Mouse (Mus musculus): ENCODE measurements at regions not wholly inside any gene's neighbourhood (a gene's known extent, or its start where the extent isn't known, plus 50 kb on each side); places are given as distances from the start of the nearest gene placed in this dataset.

DNA sequence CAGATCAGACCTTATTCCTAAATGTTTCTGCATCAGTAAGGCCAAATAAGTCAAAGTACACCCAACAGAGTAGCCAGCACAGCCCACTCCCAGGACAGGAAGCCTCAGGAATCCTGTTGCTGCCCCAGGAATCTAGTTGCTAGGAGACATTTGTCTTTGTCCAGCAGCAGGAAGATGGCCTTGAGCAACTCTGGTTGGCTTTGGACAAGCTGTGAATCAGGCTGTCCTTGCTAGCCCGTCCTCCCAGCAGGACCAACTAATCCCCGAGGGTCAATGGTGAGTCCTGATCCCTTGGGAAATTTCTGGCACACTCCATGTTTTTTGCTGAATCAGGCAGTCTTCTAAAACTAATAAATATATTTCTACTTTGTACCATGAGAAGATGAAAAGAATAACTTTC is 317.1 kb downstream of the Mtx2 start:
- no peak for DNase-seq

DNA sequence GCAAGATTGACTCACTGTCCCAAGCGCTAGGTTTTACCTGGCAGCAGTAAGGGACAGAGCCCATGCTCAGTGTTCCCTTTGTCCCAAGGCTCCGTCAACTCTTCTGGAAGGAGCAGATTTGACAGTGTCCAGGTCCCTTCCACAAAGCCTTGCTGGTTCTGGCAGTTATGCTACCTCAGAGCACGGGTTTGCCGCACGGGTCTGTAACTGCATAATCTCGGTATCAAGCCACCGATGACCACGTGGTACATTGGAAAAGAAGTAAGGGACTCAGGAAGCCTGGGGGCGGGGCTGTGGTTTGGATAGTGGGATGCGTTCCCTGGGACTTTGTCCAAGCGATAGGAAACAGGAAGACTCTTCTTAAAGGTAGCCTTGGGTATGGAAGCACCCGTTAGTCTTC is 319.3 kb downstream of the Mtx2 start:
- DNase-seq, result no peak

DNA sequence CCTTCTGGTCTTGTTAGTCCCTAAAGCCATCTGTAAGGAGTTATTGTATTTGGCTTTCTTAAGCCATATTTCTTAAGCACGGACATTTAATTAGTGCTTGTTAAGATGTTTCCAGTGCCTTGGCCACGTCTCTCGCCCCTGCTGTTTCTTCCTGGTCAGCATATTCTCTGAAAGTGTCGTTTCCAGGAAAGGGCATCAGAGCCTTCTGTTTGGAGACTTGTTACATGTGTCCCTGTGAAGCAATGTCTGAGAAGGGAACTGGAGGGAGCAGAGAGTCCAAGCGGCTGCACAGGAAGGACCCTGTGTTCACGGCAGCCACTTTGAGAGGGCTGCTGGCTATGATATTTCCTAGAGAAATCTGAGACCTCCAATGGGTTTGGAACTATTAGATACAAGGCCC is 320.7 kb downstream of the Mtx2 start:
- no peak for DNase-seq

DNA sequence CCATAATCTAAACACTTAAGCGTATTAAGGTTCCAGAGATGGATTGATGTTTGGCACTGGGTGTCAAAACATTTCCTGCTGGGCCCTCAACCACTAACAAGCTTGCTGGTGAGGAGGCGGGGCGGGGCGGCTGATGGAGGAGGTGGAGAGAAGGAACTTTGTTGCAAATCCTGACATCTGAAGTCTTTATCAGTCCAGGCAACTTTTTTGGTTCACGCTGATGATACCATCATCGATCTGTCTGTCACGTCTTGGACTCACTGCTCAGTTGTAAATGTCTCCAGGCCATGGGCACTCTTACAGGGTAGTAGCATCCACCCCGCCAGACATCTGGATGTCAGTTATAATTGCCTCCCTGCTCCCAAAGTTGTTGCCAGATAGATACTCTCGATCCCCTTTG is 321.8 kb downstream of the Mtx2 start:
- DNase-seq, result no peak

DNA sequence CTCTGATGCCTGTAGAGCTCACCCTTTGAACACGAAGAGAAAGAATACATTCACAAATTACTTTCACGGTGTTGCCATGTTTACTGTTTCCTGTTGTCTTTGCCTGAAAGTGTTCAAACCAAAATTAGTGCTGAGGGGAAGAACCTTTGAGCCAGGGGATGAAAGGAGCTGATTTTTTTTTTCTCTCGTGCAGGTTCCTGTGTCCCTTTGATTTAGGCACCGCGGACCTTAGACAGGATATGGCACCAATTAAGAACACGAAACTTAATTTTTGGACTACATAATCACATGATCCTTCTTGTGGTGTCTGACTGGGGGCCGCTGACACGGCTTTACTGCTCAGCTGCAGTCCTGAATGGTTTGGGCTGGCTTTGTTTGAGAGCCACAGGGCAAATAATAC is 322.4 kb downstream of the Mtx2 start:
- DNase-seq, result no peak

DNA sequence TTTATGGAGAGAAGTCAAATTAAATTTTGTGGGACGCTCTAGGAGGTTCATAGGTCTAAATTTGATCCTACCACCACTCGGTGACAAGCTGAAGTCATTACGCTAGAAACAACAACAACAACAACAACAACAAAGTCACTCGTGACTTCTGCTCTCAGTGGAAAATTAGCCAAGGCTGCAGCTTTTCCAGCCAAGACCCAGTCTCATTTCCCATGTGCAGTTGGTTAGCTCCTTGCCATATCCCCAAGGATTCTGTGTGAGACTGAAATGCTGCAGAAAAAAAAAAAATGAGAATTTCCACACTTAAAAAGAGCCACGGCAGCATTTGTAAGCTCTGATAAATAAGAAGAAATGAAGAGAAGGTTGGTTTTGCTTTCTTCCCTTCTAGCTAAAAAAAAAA is 323.4 kb downstream of the Mtx2 start:
- DNase-seq, result no peak

DNA sequence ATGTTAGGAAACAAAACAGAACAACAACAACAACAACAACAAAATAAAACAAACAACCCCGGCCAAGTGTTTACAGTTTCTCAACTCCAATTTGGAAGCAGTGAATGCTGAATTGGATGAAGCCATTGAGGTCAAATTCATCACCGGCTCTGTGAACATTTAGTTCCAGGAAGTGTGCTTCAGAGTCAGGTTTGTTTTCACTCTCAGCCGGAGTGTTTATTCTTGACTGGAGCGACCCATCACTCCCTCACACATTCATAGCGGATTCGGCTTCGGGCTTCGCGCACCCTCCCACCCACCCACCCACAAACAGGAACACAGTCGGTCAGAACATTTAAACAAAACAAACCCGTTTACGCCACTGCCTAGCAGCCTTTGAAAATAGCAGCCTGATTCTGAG is 324.0 kb downstream of the Mtx2 start:
- DNase-seq, result no peak

DNA sequence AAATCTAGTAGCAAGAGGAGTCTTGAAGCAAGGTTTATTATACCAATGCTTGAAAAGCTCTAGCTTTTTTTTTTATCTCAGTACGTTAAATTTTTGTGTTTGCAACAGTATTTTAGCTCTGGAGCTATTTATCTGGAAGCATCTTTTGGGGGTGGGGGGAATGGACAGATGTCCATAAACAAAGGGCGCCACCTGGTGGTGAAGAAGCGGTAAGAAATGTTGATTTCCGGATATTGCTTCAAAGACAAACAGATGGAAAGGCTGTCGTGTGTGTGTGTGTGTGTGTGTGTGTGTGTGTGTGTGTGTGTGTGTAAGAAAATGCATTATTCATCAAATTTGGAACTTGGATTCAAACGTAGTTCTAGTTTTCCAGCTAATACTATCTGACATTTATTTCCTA is 325.4 kb downstream of the Mtx2 start:
- DNase-seq, result no peak

DNA sequence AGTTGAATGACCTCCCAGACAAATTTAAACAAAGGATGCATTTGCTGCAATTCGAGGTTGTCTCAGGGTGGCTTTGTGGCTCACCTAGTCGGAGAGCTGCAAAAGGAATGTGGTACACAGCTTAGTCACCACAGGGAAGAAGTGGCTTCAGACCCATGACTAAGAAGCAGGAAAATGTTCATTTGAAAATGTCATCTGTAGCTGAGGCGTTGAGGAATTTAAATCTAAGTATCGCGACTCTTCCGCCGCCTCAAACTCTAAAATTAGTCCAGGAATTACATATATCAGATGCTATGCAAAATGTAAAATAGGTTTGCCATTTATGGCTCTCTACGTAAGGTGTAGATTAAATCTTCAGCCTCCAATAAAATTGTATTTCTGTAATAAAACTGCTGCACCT is 325.9 kb downstream of the Mtx2 start:
- no peak for DNase-seq

DNA sequence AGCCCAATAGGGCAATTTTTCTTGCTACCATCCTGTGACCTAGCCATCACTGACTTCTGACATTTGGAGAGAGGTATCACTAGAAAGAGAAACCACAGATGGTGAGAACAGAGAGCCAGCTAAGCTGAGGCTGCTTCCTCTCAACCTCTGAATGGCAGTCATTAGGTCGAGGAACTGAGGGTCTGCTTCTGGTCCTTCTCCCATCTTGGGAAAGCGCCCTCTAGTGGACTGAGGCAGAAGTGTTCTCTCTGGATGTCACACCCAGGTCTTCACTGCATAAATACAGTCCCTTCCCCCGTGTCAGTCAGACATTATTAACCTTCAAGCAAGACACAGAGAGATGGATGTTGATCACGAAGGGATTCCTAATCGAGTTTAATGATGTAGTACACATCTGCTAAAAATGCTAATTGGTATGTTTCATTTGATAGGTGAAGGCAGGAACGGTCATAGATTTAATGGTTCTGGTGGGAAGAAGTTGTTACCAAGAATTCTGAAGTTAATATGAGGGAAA is 326.9 kb downstream of the Mtx2 start:
- DNase-seq, result no peak

DNA sequence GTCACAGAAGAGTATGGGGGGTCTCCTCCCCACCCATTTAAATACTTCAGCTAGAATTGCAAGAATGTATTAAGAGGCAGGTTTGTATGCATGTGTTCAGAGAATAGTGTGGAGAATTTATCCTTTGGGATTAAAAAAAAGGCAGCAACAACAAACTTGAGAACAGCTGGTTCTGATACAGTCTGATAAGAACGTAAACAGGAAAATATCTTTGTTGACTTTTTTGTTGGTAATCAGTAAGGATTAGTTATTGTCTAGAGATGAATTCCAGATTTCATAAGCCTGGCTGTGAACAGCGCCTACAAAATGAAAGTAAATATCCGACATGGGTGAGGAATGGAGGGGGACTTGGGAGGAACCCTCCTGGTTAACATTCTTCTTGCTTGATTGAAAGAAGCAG is 328.8 kb downstream of the Mtx2 start:
- DNase-seq, result no peak

DNA sequence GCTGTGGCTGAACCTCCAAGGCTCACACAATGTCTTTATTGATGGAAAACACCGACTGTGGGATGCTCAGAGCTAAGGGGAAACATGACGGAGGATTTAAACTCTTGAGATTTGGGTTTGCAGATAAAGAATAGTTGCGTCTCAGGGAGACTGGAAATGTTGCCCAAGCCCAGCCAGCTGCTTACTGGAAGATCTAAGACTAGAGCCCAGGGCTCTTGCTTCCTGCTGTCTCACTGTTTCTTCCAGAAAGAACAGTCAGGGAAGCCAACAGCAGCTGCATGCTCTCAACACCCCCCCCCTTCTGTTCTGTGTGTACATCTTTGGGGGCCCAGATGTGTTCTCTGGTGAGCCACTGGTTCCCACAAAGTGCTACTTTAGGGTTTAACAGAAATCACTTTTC is 333.0 kb downstream of the Mtx2 start:
- peak; percentile 13 for DNase-seq

DNA sequence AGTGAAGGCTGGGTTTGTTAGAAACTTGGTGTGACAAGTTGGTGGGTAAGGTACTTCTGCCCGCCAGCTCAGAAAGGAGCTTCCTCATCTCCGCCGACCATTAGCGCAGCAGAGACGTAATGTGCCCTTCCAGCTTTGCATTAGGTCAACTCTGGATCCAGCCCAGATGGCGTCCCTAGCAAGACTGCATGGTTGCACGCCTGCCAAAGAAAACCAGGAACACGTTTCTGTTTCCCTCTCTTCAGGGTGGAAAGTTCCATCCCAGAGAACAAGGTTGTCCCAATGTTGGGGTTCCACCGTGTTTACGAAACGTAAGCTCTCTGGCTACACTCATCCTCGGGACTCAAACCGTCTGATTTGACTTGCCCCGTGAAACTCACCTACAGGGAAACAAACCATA is 335.5 kb downstream of the Mtx2 start:
- no peak for DNase-seq

DNA sequence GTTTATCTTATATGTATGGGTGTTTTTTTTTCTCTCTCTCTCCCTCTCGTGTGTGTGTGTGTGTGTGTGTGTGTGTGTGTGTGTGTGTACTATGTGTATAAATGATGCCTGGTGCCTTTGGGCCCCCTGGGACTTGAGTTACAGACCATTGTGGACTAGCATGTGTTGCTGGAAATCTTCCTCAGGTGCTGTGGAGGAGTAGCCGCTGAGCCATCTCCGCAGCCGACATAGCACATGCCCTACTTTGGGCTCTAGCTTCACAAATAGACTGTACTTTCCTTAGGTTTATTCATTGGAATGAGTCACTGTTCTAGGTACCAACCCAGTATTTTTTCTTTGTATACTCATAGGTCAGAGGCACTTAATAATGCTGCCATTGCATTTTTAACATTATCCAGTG is 339.4 kb downstream of the Mtx2 start:
- no peak for DNase-seq

DNA sequence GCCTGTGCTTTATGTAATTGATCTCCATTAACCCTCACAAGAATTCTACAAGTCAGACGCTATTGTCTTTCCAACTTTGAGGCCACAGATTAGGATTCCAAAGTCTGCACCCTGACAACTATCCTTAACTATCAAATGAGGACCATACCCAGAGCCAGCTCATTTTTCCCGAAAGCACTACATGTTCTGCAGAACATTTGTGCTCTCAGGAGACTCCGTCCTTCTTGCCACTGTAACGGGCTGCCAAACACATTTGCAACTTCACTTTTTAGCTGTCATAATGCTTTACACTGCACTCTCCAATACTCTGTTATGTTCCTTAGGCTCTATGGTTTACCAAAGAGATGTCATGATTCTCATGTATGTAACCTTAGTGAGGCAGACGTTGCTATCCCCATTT is 350.7 kb downstream of the Mtx2 start:
- no peak for DNase-seq

DNA sequence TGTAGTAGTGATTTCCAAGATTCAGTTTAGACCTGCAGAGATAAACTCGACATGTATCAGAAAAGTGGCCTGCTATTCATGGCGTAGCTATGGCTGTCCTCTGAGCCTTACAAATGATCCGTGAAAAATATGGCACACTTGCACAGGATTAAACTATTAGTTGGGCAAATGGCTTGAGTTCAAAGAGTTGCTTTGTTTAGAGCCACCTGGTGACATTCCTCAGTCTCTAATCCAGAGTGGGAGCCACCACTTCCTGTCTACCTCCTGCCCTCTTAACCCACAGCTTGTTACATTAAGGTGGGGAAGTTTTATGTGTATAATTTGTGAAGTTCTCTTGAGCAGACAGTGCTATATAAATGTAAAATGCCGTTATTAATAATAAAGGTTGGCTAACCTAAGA is 357.7 kb downstream of the Mtx2 start:
- no peak for DNase-seq

DNA sequence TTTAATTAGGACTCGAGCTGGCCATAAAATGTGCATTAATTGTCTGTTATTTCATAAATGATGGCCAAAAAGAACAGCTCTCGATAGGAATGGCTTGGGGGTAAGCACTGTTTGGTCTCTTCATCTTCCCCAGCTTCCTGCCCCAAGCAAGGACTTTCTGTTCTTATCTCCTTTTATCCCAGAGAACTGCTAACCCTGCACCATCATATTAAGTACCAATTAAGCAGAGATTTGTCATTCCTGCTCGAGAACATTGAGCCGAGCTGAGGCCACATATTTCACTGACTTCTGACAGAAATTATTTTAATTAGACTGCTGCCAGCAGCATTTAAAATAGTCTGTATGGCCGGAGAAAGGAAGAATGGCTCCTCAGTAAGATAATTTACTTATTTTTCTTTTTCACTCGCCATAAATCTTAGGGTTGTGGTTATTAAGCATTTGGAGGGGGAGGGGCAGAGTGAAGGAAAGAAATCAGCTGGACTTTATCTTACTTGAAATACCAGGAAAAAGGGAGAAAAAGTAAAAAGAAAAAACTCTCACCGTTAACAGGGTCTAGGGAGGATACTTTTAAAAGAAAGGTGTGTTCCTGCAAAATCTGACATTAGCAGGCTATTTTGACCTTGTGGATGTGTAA is 377.1 kb downstream of the Mtx2 start:
- DNase-seq, result no peak

DNA sequence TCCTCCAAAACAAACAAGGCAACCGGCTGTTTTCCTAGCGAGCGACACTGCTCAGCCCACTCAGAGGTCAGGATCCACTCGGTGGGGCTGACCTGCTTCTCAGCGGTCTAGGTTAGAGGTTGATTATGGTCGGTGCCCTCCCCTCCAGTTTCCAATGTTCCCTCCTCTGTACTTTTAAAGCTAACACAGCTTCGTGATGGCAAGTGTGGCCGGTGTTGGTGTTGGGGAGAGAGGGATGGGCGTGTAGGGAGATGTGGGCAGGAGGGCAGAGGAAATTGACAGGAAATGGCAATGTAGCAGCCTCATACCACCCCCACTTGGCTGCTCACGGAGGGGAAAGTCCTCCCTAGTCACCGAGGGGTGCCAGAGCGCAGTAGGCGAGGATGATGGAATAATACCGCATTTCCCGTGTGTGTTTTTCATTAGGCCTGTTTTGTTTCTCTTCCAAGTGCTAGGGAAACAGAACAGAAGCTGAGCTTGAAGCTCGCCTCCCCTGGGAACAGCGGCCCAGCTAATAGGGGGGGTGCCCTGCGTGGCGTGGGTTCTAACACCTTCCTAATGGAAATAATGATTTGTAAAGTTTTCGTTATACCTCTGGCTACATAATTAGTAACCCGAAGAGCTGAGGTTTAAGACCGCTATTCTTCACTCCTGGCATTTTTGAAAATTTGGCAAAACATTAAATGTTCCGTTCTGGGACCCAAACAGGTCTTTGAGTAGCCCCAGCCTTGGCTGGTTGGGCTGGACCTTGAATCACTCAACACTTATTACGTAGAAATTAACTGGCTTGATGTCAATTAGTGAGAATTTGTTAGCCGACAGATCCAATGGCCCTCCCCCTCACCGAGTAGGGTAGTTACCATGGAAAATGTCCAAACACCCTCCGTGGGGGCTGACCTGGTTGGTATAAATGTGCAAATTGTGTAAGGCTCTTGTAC is 383.5 kb downstream of the Mtx2 start:
- DNase-seq, result peak; percentile 21

DNA sequence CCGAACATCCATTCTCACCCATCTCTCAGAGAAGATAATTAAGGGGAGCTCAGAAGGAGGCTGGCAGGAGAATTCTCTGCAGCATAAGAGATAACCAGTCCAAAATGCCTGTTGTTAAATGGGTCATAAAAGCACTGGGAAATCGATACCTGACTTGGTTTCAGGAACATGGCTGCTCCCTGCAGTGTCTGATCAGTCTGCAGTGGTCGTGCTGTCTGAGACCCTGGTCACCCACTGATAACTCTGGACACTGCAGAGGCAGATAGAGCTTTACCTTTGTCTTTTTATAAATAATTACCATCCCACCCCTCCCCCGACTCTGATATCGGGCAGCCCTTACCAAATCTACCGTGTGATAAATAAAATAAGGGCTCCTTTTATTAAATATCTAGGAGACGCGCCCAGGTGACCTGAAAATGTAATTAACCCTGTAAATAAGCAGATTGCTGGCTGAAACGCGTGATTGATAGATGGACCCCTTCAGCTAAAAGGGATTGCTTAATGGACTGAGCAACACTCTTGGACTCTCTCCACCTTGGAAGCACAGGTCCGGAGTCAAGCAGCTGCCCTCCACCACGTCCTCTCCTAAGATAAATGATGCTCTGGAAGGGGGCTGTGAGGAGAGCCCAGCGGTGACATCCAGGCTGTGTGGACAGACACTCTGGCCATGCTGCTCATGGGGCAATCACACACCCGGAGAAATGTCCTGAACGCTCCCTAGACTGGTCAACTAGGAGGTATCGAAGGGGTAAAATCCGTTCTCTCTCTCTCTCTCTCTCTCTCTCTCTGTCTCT is 384.4 kb downstream of the Mtx2 start:
- DNase-seq, result no peak

DNA sequence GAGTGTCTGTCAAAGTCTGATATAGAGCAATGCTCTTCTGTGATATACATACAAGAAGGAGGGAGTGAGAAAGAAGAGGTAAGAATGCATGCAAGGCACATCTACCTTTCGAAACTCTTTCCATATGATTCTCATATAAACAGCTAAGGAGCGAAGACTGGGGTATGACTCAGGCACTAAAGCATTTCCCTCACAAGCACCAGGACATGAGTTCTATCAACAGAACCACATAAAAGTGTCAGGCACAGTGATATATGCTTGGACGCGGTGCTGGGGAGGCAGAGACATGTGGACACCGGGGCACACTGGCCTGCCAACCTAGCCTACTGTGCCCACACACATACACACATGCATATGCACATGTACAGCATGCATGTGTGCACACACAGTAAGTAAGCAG is 391.3 kb downstream of the Mtx2 start:
- DNase-seq, result no peak

DNA sequence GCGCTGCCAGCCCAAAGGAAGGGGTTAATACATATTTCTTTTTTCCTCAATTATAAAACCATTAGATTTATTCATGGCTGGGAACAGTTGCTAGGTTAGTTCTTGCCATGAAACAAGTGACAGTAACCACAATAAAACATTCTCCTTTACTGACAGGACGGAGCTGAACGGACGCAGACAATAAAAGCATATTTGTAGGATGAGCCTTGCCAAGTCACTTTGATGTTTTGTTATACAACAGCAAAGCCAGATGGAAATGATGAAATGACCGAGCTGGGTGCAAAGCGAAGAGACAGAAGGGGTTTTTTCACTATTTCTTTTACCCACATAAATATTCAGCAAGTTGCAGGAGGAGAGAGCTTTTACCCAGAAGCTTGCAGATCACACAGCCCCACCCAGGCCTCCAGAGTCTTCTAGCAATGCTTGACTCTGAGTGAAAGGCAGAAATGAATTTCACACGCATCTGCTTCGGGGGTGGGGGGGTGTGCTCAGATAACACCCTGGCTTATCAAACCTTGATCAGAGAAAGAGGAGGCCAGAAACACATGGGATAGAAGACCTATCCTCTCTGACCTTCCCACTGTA is 395.3 kb downstream of the Mtx2 start:
- DNase-seq, result no peak

DNA sequence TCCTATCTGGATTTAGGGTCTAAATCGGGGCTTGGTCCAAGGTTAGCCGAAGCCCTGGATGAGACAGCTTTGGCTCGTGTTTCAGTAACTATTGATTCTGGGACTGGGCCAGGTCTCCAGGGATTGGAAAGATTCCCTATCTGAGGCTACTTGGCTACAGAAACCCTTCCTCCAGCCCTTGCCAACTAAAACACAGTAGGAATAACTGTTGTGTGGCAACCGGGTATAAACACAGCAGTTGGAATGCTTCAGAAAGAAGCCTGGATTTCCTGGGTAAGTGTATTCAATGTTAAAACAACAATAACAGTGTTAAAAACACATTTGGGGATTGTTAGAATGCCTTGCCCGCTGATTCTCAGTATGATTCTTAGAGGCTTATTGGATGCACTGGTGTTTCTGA is 398.8 kb downstream of the Mtx2 start:
- DNase-seq, result peak; percentile 42

DNA sequence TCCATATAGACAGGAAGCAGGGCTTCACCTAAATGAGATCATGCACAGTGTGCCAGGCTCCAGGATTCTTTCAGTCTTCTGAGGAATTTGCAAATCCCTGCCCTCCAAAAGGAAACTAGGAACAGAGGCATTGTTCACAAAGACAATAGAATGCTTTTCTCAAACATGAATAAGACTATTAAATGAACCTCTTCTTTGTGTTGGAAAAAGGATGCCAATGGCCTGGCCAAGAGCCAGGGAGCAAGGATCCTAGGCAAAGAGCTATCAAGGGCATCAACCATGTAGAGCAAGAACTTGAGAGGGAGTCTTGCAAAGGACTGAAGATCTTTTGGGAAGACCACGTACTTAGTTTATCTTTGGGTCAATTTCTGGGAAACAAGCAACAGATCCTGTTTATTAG is 415.4 kb downstream of the Mtx2 start:
- no peak for DNase-seq

All from gastrocnemius, postnatal 25 days (tissue).